Mouse (Mus musculus) urinary bladder, postnatal 14 days (tissue): ENCODE measurements around the gene Zfp414.
"Not testable (repeated sequence)": the region's sequence is repeated elsewhere in the genome, so short reads cannot be mapped to it uniquely, and the experiment has no call there.

Experiments used
- DNase-seq: peaks from one replicate; pipeline ENCODE4 v3.0.0; 2021; ENCODE audit warnings: low spot score

The Zfp414 gene

GRCm38 (mm10) chr17:33628621-33629486 is at the start of gene Zfp414:
Gene Zfp414 (plus strand): TSS chr17:33629090.
- DNase-seq: peak; percentile 94

- DNase-seq: no peak
These were observed 44.8 kb upstream of the Zfp414 start for GRCm38 (mm10) chr17:33584061-33584460.

- DNase-seq: no peak
These were observed 42.9 kb upstream of the Zfp414 start for GRCm38 (mm10) chr17:33586011-33586410.

- DNase-seq: no peak
These were observed 31.6 kb upstream of the Zfp414 start for GRCm38 (mm10) chr17:33597271-33597670.

GRCm38 (mm10) chr17:33598506-33598905 is 30.4 kb upstream of the Zfp414 start:
- no peak for DNase-seq

- no peak for DNase-seq
These were observed 28.9 kb upstream of the Zfp414 start for GRCm38 (mm10) chr17:33599836-33600475.

- DNase-seq: no peak
These were observed 28.1 kb upstream of the Zfp414 start for GRCm38 (mm10) chr17:33600831-33601230.

- DNase-seq: no peak
These were observed 26.9 kb upstream of the Zfp414 start for GRCm38 (mm10) chr17:33601947-33602346.

GRCm38 (mm10) chr17:33607273-33607672 is 21.6 kb upstream of the Zfp414 start:
- DNase-seq: no peak

- DNase-seq: no peak
These were observed 18.3 kb upstream of the Zfp414 start for GRCm38 (mm10) chr17:33610548-33610947.

- DNase-seq: not testable (repeated sequence)
These were observed 15.2 kb upstream of the Zfp414 start for GRCm38 (mm10) chr17:33613726-33614125.

GRCm38 (mm10) chr17:33627281-33627680 is 1.6 kb upstream of the Zfp414 start:
- no peak for DNase-seq

- DNase-seq: no peak
These were observed 716 bp downstream of the Zfp414 start for GRCm38 (mm10) chr17:33629487-33630125.

- no peak for DNase-seq
These were observed 1.4 kb downstream of the Zfp414 start for GRCm38 (mm10) chr17:33630171-33630895.

GRCm38 (mm10) chr17:33631236-33631635 is 2.3 kb downstream of the Zfp414 start:
- DNase-seq: no peak

- no peak for DNase-seq
These were observed 2.9 kb downstream of the Zfp414 start for GRCm38 (mm10) chr17:33631796-33632195.

GRCm38 (mm10) chr17:33637038-33637437 is 8.1 kb downstream of the Zfp414 start:
- DNase-seq: no peak

- DNase-seq: no peak
These were observed 8.8 kb downstream of the Zfp414 start, which contains the start of gene Pram1 for GRCm38 (mm10) chr17:33637516-33638276. Gene Pram1 (plus strand): TSS chr17:33638056.

GRCm38 (mm10) chr17:33639743-33640142 is 10.9 kb downstream of the Zfp414 start:
- DNase-seq: no peak

GRCm38 (mm10) chr17:33644068-33644467 is 15.2 kb downstream of the Zfp414 start:
- DNase-seq: no peak

GRCm38 (mm10) chr17:33645073-33645472 is 16.2 kb downstream of the Zfp414 start:
- no peak for DNase-seq
